Mouse (Mus musculus) central nervous system, embryonic 14 days (tissue): ENCODE results near the gene Syce1. TPM values are rescaled to one million over a fixed set of nuclear protein-coding genes. Genes with fewer than 3 reads are reported as not detected.

Source experiments
- polyA plus RNA-seq: library from polyadenylated mRNA; depleted of rRNA; stranded (reverse); fragments of >200 nt; gene quantifications from 2 replicates; pipeline ENCODE4 v1.2.3, GENCODE M21; 2012; rRNA removed

The Syce1 gene
- 0.21 and 0.36 TPM in 2 replicates for polyA plus RNA-seq

GRCm38 (mm10) chr7:140787406-140788052, at the start of gene Syce1:
Gene Syce1 (minus strand): TSS chr7:140787852.

GRCm38 (mm10) chr7:140834968-140835757, 47.5 kb upstream of the Syce1 start, which contains the start of gene Urah:
Gene Urah (plus strand): TSS chr7:140835018.

GRCm38 (mm10) chr7:140821653-140822329, 34.1 kb upstream of the Syce1 start, which contains the start of gene Zfp941:
Gene Zfp941 (minus strand): TSS chr7:140822178.

GRCm38 (mm10) chr7:140763447-140764020, 24.1 kb downstream of the Syce1 start, which contains the start of gene Cyp2e1:
Gene Cyp2e1 (plus strand): TSS chr7:140763739.

Other genes starting within 250 kb of the Syce1 start
- gene Olfr538, start 220.0 kb downstream of the Syce1 start, polyA plus RNA-seq = not detected in 2 replicates
- not detected in 2 replicates for gene Olfr46, start 186.6 kb downstream of the Syce1 start, polyA plus RNA-seq
- not detected in 2 replicates for gene Olfr61, start 158.9 kb downstream of the Syce1 start, polyA plus RNA-seq
- not detected in 2 replicates for gene Olfr53, start 141.4 kb downstream of the Syce1 start, polyA plus RNA-seq
- gene Olfr539, start 127.9 kb downstream of the Syce1 start, polyA plus RNA-seq = 0.01 and 0.04 TPM in 2 replicates
- not detected in 2 replicates for gene Olfr45, start 105.9 kb downstream of the Syce1 start, polyA plus RNA-seq
- not detected in 2 replicates for gene Olfr541, start 90.6 kb downstream of the Syce1 start, polyA plus RNA-seq
- not detected in 2 replicates for gene Cyp2e1, start 24.1 kb downstream of the Syce1 start, polyA plus RNA-seq
- 9.1 and 11.1 TPM in 2 replicates for gene Zfp941, start 34.3 kb upstream of the Syce1 start, polyA plus RNA-seq
- 0.07 and 0.84 TPM in 2 replicates for gene Urah, start 47.2 kb upstream of the Syce1 start, polyA plus RNA-seq
- not detected in 2 replicates for gene Scgb1c1, start 57.7 kb upstream of the Syce1 start, polyA plus RNA-seq
- 0.05 TPM in 2 replicates for gene Odf3, start 60.0 kb upstream of the Syce1 start, polyA plus RNA-seq
- gene Gm45785, start 68.5 kb upstream of the Syce1 start, polyA plus RNA-seq = 0.13 and 0.15 TPM in 2 replicates
- 88.7 and 90.0 TPM in 2 replicates for gene Ric8a, start 69.1 kb upstream of the Syce1 start, polyA plus RNA-seq
- 29.4 and 35.4 TPM in 2 replicates for gene Bet1l, start 69.7 kb upstream of the Syce1 start, polyA plus RNA-seq
- 150 and 161 TPM in 2 replicates for gene Psmd13, start 94.1 kb upstream of the Syce1 start, polyA plus RNA-seq
- gene Sirt3, start 94.5 kb upstream of the Syce1 start, polyA plus RNA-seq = 38.9 and 39.2 TPM in 2 replicates
- gene Cox8b, start 112.6 kb upstream of the Syce1 start, polyA plus RNA-seq = 2.2 TPM in 1 of 2 replicates, not detected in the other
- gene Nlrp6, start 133.1 kb upstream of the Syce1 start, polyA plus RNA-seq = 0.13 and 0.16 TPM in 2 replicates
- 15.1 and 20.9 TPM in 2 replicates for gene Pgghg, start 153.5 kb upstream of the Syce1 start, polyA plus RNA-seq
- gene Ifitm5, start 162.4 kb upstream of the Syce1 start, polyA plus RNA-seq = 4.6 and 9.5 TPM in 2 replicates
- not detected in 2 replicates for gene Gm45717, start 168.1 kb upstream of the Syce1 start, polyA plus RNA-seq
- 179 and 335 TPM in 2 replicates for gene Ifitm2, start 168.1 kb upstream of the Syce1 start, polyA plus RNA-seq
- 32.8 and 55.0 TPM in 2 replicates for gene Ifitm1, start 179.4 kb upstream of the Syce1 start, polyA plus RNA-seq
- gene Ifitm3, start 222.9 kb upstream of the Syce1 start, polyA plus RNA-seq = 31.0 and 57.6 TPM in 2 replicates
- gene Ifitm6, start 230.1 kb upstream of the Syce1 start, polyA plus RNA-seq = 0.86 and 1.2 TPM in 2 replicates
- gene Gm17387, start 241.3 kb upstream of the Syce1 start, polyA plus RNA-seq = not detected in 2 replicates